8 mouse cellular contexts compared by ENCODE assay signal in genomic region chr9:108094998-108095411, GRCm38 (mm10). TPM values are rescaled to one million over a fixed set of nuclear protein-coding genes. Genes with fewer than 3 reads are reported as not detected.
DNase-seq lines count a peak whose midpoint lies in the region; ATAC-seq and TF ChIP-seq lines count a peak whose summit lies in the region.

No protein-coding gene starts in this region.

- no peak for TF ChIP-seq CTCF in MEL (IDR thresholded peaks at IDR 0.05 in 2 of 3, conservative IDR thresholded peaks at IDR 0.05 in 1 of 3; ENCODE audit: control insufficient read depth in 1 of 3, insufficient read depth in 1 of 3, low read depth in 2 of 3, low read length in 3 of 3, poor library complexity in 1 of 3, severe bottlenecking in 1 of 3)
- no peak for TF ChIP-seq CTCF in intestine, postnatal 0 days (IDR thresholded peaks at IDR 0.05; ENCODE audit: low read depth)

- peaks cover 10% of the 10 kb centered on the region for H3K79me2 ChIP-seq in MEL (ENCODE audit: control insufficient read depth, insufficient read depth, low read length, poor library complexity)

- 0% methylated on average over 16 of the region's 16 CpGs for WGBS in forebrain, embryonic 13.5 days
- WGBS in intestine, postnatal 0 days: under 1% methylated on average over 16 of the region's 16 CpGs
- 0% methylated on average over 16 of the region's 16 CpGs for WGBS in midbrain, embryonic 13.5 days

- TF ChIP-seq RAD21 in MEL (IDR thresholded peaks at IDR 0.05; ENCODE audit: low read depth, low read length): no peak

- H3K27me3 ChIP-seq in MEL (ENCODE audit: control insufficient read depth in 1 of 2, insufficient read depth in 2 of 2, low read length in 2 of 2): no peaks in the 10 kb centered on the region
- no peaks in the 10 kb centered on the region for H3K27me3 ChIP-seq in forebrain, embryonic 13.5 days
- H3K27me3 ChIP-seq in intestine, postnatal 0 days (replicated peaks; ENCODE audit: control insufficient read depth, insufficient read depth, low read length): no peaks in the 10 kb centered on the region
- no peaks in the 10 kb centered on the region for H3K27me3 ChIP-seq in midbrain, embryonic 13.5 days

- TF ChIP-seq POLR2A in MEL (IDR thresholded peaks at IDR 0.05; ENCODE audit: control insufficient read depth in 1 of 2, insufficient read depth in 1 of 2, low read depth in 1 of 2, low read length in 2 of 2, poor library complexity in 1 of 2): peak in 1 of 2 experiments; percentile 35; a peak in 1 of 4 replicates

- peak overlapping the region; percentile 66 to 77 for H3K4me3 ChIP-seq in MEL (ENCODE audit: control insufficient read depth in 1 of 2, insufficient read depth in 1 of 2, low read depth in 2 of 2, low read length in 2 of 2)
- H3K4me3 ChIP-seq in forebrain, embryonic 13.5 days: peak overlapping the region; percentile 64
- peak overlapping the region; percentile 87 for H3K4me3 ChIP-seq in intestine, postnatal 0 days (ENCODE audit: low read depth, low read length)
- H3K4me3 ChIP-seq in midbrain, embryonic 13.5 days (replicated peaks): peak overlapping the region; percentile 59

- H3K9me3 ChIP-seq in MEL (replicated peaks; ENCODE audit: insufficient read depth, low read length): no peaks in the 10 kb centered on the region
- H3K9me3 ChIP-seq in forebrain, embryonic 13.5 days (replicated peaks): no peaks in the 10 kb centered on the region
- H3K9me3 ChIP-seq in intestine, postnatal 0 days (ENCODE audit: control insufficient read depth): no peaks in the 10 kb centered on the region
- H3K9me3 ChIP-seq in midbrain, embryonic 13.5 days: no peaks in the 10 kb centered on the region

- H3K4me2 ChIP-seq in forebrain, embryonic 13.5 days: peak overlapping the region; percentile 98
- H3K4me2 ChIP-seq in intestine, postnatal 0 days (replicated peaks; ENCODE audit: low read depth): peak overlapping the region; percentile 93
- H3K4me2 ChIP-seq in midbrain, embryonic 13.5 days (replicated peaks): peak overlapping the region; percentile 93

- H3K4me1 ChIP-seq in MEL (ENCODE audit: control insufficient read depth in 1 of 2, insufficient read depth in 2 of 2, low read length in 2 of 2): peaks cover 3 to 10% of the 10 kb centered on the region in 2 experiments; a peak in 3 of 4 replicates
- H3K4me1 ChIP-seq in forebrain, embryonic 13.5 days: peaks cover 25% of the 10 kb centered on the region
- H3K4me1 ChIP-seq in intestine, postnatal 0 days (replicated peaks; ENCODE audit: control insufficient read depth, insufficient read depth, low read length): peaks cover 8% of the 10 kb centered on the region; the same call in 1 of the 2 replicates
- H3K4me1 ChIP-seq in midbrain, embryonic 13.5 days (replicated peaks): peaks cover 27% of the 10 kb centered on the region

- H3K9ac ChIP-seq in MEL (ENCODE audit: control insufficient read depth, low read depth, low read length, poor library complexity, severe bottlenecking): peak overlapping the region; percentile 69
- peak overlapping the region; percentile 77 for H3K9ac ChIP-seq in forebrain, embryonic 13.5 days
- H3K9ac ChIP-seq in intestine, postnatal 0 days (ENCODE audit: low read depth, low read length): peak overlapping the region; percentile 91
- H3K9ac ChIP-seq in midbrain, embryonic 13.5 days (replicated peaks): peak overlapping the region; percentile 70

- H3K27ac ChIP-seq in MEL (ENCODE audit: control insufficient read depth, low read depth, low read length): peak overlapping the region; percentile 85
- peak overlapping the region; percentile 55; the same call in 1 of the 2 replicates for H3K27ac ChIP-seq in forebrain, embryonic 13.5 days
- peak overlapping the region; percentile 91 for H3K27ac ChIP-seq in intestine, postnatal 0 days (ENCODE audit: low read depth, low read length)
- H3K27ac ChIP-seq in midbrain, embryonic 13.5 days: peak overlapping the region; percentile 65

- no peak for DNase-seq in frontal cortex, adult 2 months (ENCODE audit: extremely low spot score in 1 of 2, low spot score in 1 of 2)
- peak; percentile 86 for DNase-seq in MEL (ENCODE audit: low read depth, low spot score)
- no peak for DNase-seq in adrenal gland, postnatal 4 days (ENCODE audit: low spot score in 2 of 2)

- peak; percentile 58 to 85 for TF ChIP-seq EP300 in MEL (IDR thresholded peaks at IDR 0.05; ENCODE audit: low read depth in 1 of 2, low read length in 2 of 2)

- ATAC-seq in frontal cortex, adult (ENCODE audit: low TSS enrichment): 0 out of 2 replicates have a peak, but pooled peaks have one; percentile 21
- ATAC-seq in forebrain, embryonic 13.5 days: no peak; the same call in 1 of the 2 replicates
- peak; percentile 58 for ATAC-seq in intestine, postnatal 0 days
- peak; percentile 30 for ATAC-seq in midbrain, embryonic 13.5 days
- ATAC-seq in granulocyte monocyte progenitor cell, adult 5-6 weeks (replicated peaks; ENCODE audit: poor library complexity, severe bottlenecking): no peak

- no peaks in the 10 kb centered on the region; a peak in 1 of 4 replicates for H3K36me3 ChIP-seq in MEL (ENCODE audit: control insufficient read depth in 1 of 2, insufficient read depth in 2 of 2, low read length in 2 of 2)
- peaks cover 47% of the 10 kb centered on the region for H3K36me3 ChIP-seq in forebrain, embryonic 13.5 days (ENCODE audit: poor library complexity, severe bottlenecking)
- H3K36me3 ChIP-seq in intestine, postnatal 0 days (ENCODE audit: control insufficient read depth, insufficient read depth): peaks cover 19% of the 10 kb centered on the region
- H3K36me3 ChIP-seq in midbrain, embryonic 13.5 days: peaks cover 43% of the 10 kb centered on the region

RNA-seq across cellular contexts. Expression of gene Apeh, which starts 0.6 kb away (rescaled TPM):
- 32.7 and 32.9 TPM in 2 replicates for polyA plus RNA-seq in frontal cortex, adult 2 months (2012; rRNA removed)
- total RNA-seq in MEL (2012; rRNA removed): 57.5 and 76.1 TPM in 2 replicates
- 10 to 100 TPM in 1 of 2 experiments, not detected in 1; 69.0 TPM for polyA plus RNA-seq in MEL (2012; ENCODE audit: insufficient read depth in 1 of 2, insufficient read length in 2 of 2, low read depth in 1 of 2, low replicate concordance in 2 of 2, missing spikeins in 1 of 2)
- polyA plus RNA-seq in forebrain, embryonic 13.5 days (2015; fragmentation: Nextera tagmentation; extraction: Ambion mirVana): 49.9 and 60.2 TPM in 2 replicates
- polyA plus RNA-seq in intestine, postnatal 0 days (2015; fragmentation: Nextera tagmentation; extraction: Ambion mirVana): 82.6 and 98.4 TPM in 2 replicates
- 56.3 and 62.5 TPM in 2 replicates for polyA plus RNA-seq in midbrain, embryonic 13.5 days (2015; fragmentation: Nextera tagmentation; extraction: Ambion mirVana)
- 72.6 and 79.0 TPM in 2 replicates for total RNA-seq in granulocyte monocyte progenitor cell, adult 5-6 weeks (2014; fragmentation: Nextera tagmentation)
- total RNA-seq in granulocyte monocyte progenitor cell, adult 5-6 weeks (2017): 75.8 and 83.2 TPM in 2 replicates
- total RNA-seq in adrenal gland, postnatal 4 days (2021): 100 to 1,000 TPM in 1 of 2 experiments, 10 to 100 TPM in 1; 93.0 to 110 TPM

RNA-seq across cellular contexts. Expression of gene Rnf123, which starts 11.9 kb away (rescaled TPM):
- 87.8 and 92.0 TPM in 2 replicates for polyA plus RNA-seq in frontal cortex, adult 2 months (2012; rRNA removed)
- total RNA-seq in MEL (2012; rRNA removed): 24.9 and 28.5 TPM in 2 replicates
- 10 to 100 TPM in 1 of 2 experiments, not detected in 1; 74.8 TPM for polyA plus RNA-seq in MEL (2012; ENCODE audit: insufficient read depth in 1 of 2, insufficient read length in 2 of 2, low read depth in 1 of 2, low replicate concordance in 2 of 2, missing spikeins in 1 of 2)
- 32.6 and 39.5 TPM in 2 replicates for polyA plus RNA-seq in forebrain, embryonic 13.5 days (2015; fragmentation: Nextera tagmentation; extraction: Ambion mirVana)
- polyA plus RNA-seq in intestine, postnatal 0 days (2015; fragmentation: Nextera tagmentation; extraction: Ambion mirVana): 17.2 and 18.2 TPM in 2 replicates
- 46.2 and 55.6 TPM in 2 replicates for polyA plus RNA-seq in midbrain, embryonic 13.5 days (2015; fragmentation: Nextera tagmentation; extraction: Ambion mirVana)
- total RNA-seq in granulocyte monocyte progenitor cell, adult 5-6 weeks (2014; fragmentation: Nextera tagmentation): 64.5 and 75.3 TPM in 2 replicates
- 29.7 and 30.3 TPM in 2 replicates for total RNA-seq in granulocyte monocyte progenitor cell, adult 5-6 weeks (2017)
- total RNA-seq in adrenal gland, postnatal 4 days (2021): 10 to 100 TPM; 73.2 to 76.8 TPM

RNA-seq across cellular contexts. Expression of gene Mst1, which starts 14.8 kb away (rescaled TPM):
- 0.04 and 0.19 TPM in 2 replicates for polyA plus RNA-seq in frontal cortex, adult 2 months (2012; rRNA removed)
- 1.6 and 4.6 TPM in 2 replicates for total RNA-seq in MEL (2012; rRNA removed)
- polyA plus RNA-seq in MEL (2012; ENCODE audit: insufficient read depth in 1 of 2, insufficient read length in 2 of 2, low read depth in 1 of 2, low replicate concordance in 2 of 2, missing spikeins in 1 of 2): 1 to 10 TPM in 1 of 2 experiments, not detected in 1; 10.0 TPM
- not detected in 2 replicates for polyA plus RNA-seq in forebrain, embryonic 13.5 days (2015; fragmentation: Nextera tagmentation; extraction: Ambion mirVana)
- 0.78 and 0.84 TPM in 2 replicates for polyA plus RNA-seq in intestine, postnatal 0 days (2015; fragmentation: Nextera tagmentation; extraction: Ambion mirVana)
- 0.11 and 0.23 TPM in 2 replicates for polyA plus RNA-seq in midbrain, embryonic 13.5 days (2015; fragmentation: Nextera tagmentation; extraction: Ambion mirVana)
- 0.67 TPM in 1 of 2 replicates, not detected in the other for total RNA-seq in granulocyte monocyte progenitor cell, adult 5-6 weeks (2014; fragmentation: Nextera tagmentation)
- 0.34 and 1.6 TPM in 2 replicates for total RNA-seq in granulocyte monocyte progenitor cell, adult 5-6 weeks (2017)
- 10 to 100 TPM in 1 of 2 experiments, under 1 TPM in 1; 0.67 to 10.3 TPM for total RNA-seq in adrenal gland, postnatal 4 days (2021)

RNA-seq across cellular contexts. Expression of gene Amigo3, which starts 42.0 kb away (rescaled TPM):
- polyA plus RNA-seq in frontal cortex, adult 2 months (2012; rRNA removed): 1.4 and 1.6 TPM in 2 replicates
- total RNA-seq in MEL (2012; rRNA removed): 1.2 and 2.2 TPM in 2 replicates
- 1 to 10 TPM in 1 of 2 experiments, not detected in 1; 3.4 TPM for polyA plus RNA-seq in MEL (2012; ENCODE audit: insufficient read depth in 1 of 2, insufficient read length in 2 of 2, low read depth in 1 of 2, low replicate concordance in 2 of 2, missing spikeins in 1 of 2)
- polyA plus RNA-seq in forebrain, embryonic 13.5 days (2015; fragmentation: Nextera tagmentation; extraction: Ambion mirVana): 2.1 and 3.0 TPM in 2 replicates
- polyA plus RNA-seq in intestine, postnatal 0 days (2015; fragmentation: Nextera tagmentation; extraction: Ambion mirVana): 4.4 and 4.8 TPM in 2 replicates
- polyA plus RNA-seq in midbrain, embryonic 13.5 days (2015; fragmentation: Nextera tagmentation; extraction: Ambion mirVana): 3.0 and 3.3 TPM in 2 replicates
- 2.2 and 3.4 TPM in 2 replicates for total RNA-seq in granulocyte monocyte progenitor cell, adult 5-6 weeks (2014; fragmentation: Nextera tagmentation)
- 2.2 and 3.1 TPM in 2 replicates for total RNA-seq in granulocyte monocyte progenitor cell, adult 5-6 weeks (2017)
- 1 to 10 TPM; 3.0 to 3.7 TPM for total RNA-seq in adrenal gland, postnatal 4 days (2021)

RNA-seq across cellular contexts. Expression of gene Gmppb, which starts 46.0 kb away (rescaled TPM):
- 13.7 and 37.5 TPM in 2 replicates for polyA plus RNA-seq in frontal cortex, adult 2 months (2012; rRNA removed)
- 38.1 and 50.4 TPM in 2 replicates for total RNA-seq in MEL (2012; rRNA removed)
- 10 to 100 TPM in 1 of 2 experiments, not detected in 1; 26.2 TPM for polyA plus RNA-seq in MEL (2012; ENCODE audit: insufficient read depth in 1 of 2, insufficient read length in 2 of 2, low read depth in 1 of 2, low replicate concordance in 2 of 2, missing spikeins in 1 of 2)
- 20.8 and 24.4 TPM in 2 replicates for polyA plus RNA-seq in forebrain, embryonic 13.5 days (2015; fragmentation: Nextera tagmentation; extraction: Ambion mirVana)
- polyA plus RNA-seq in intestine, postnatal 0 days (2015; fragmentation: Nextera tagmentation; extraction: Ambion mirVana): 146 and 154 TPM in 2 replicates
- 18.1 and 18.5 TPM in 2 replicates for polyA plus RNA-seq in midbrain, embryonic 13.5 days (2015; fragmentation: Nextera tagmentation; extraction: Ambion mirVana)
- 14.1 and 15.1 TPM in 2 replicates for total RNA-seq in granulocyte monocyte progenitor cell, adult 5-6 weeks (2014; fragmentation: Nextera tagmentation)
- 16.1 and 41.8 TPM in 2 replicates for total RNA-seq in granulocyte monocyte progenitor cell, adult 5-6 weeks (2017)
- total RNA-seq in adrenal gland, postnatal 4 days (2021): 10 to 100 TPM; 16.2 to 18.4 TPM

Comparison
In these comparisons a context has a peak if more than half of its experiments do, and no peak if none do; other contexts are left out.
1. ATAC-seq: peak in frontal cortex, adult (single experiment), intestine, postnatal 0 days (single experiment) and midbrain, embryonic 13.5 days (single experiment); none in forebrain, embryonic 13.5 days (single experiment) and granulocyte monocyte progenitor cell, adult 5-6 weeks (single experiment).
2. Peak in every context shown above with its lines, with median percentiles within 50 percentile points of each other: H3K27ac ChIP-seq, H3K4me3 ChIP-seq, H3K9ac ChIP-seq and H3K4me2 ChIP-seq.